Mouse (Mus musculus) frontal cortex, postnatal 10 days (tissue): Measurements from ENCODE around the gene Coro1b.
"Not testable (repeated sequence)": the region's sequence is repeated elsewhere in the genome, so short reads cannot be mapped to it uniquely, and the experiment has no call there.

ENCODE experiments used
- DNase-seq, 2 experiments: peaks; one replicate each; pipeline ENCODE4 v3.0.0; 2022; ENCODE audit warnings: low spot score in 2 of 2, mixed read lengths in 1 of 2

The Coro1b gene

GRCm38 (mm10) chr19:4120496-4120895 is 27.9 kb upstream of the Coro1b start:
- no peak for DNase-seq

GRCm38 (mm10) chr19:4121097-4121805 is 27.2 kb upstream of the Coro1b start:
- peak; percentile 96 to 97 for DNase-seq

GRCm38 (mm10) chr19:4121896-4122295 is 26.5 kb upstream of the Coro1b start:
- DNase-seq: not testable (repeated sequence)

- DNase-seq: no peak
These were observed 25.7 kb upstream of the Coro1b start for GRCm38 (mm10) chr19:4122411-4123370.

GRCm38 (mm10) chr19:4124432-4124831 is 24.0 kb upstream of the Coro1b start:
- DNase-seq: no peak

- not testable (repeated sequence) for DNase-seq
These were observed 23.2 kb upstream of the Coro1b start for GRCm38 (mm10) chr19:4125268-4125667.

- DNase-seq: peak; percentile 98
These were observed 22.4 kb upstream of the Coro1b start, which contains the start of gene Aip for GRCm38 (mm10) chr19:4125741-4126696. Gene Aip, minus strand, starts transcription at chr19:4125858.

- DNase-seq: no peak
These were observed 21.5 kb upstream of the Coro1b start for GRCm38 (mm10) chr19:4126759-4127495.

- no peak for DNase-seq
These were observed 19.0 kb upstream of the Coro1b start for GRCm38 (mm10) chr19:4129462-4129861.

- DNase-seq: no peak
These were observed 18.3 kb upstream of the Coro1b start for GRCm38 (mm10) chr19:4130106-4130505.

- DNase-seq: no peak
These were observed 17.3 kb upstream of the Coro1b start for GRCm38 (mm10) chr19:4131075-4131474.

GRCm38 (mm10) chr19:4131768-4132167 is 16.7 kb upstream of the Coro1b start:
- no peak for DNase-seq

GRCm38 (mm10) chr19:4134354-4134753 is 14.1 kb upstream of the Coro1b start:
- no peak for DNase-seq

- not testable (repeated sequence) for DNase-seq
These were observed 13.0 kb upstream of the Coro1b start for GRCm38 (mm10) chr19:4135229-4135962.

GRCm38 (mm10) chr19:4135963-4136345 is 12.5 kb upstream of the Coro1b start:
- DNase-seq: not testable (repeated sequence)

- DNase-seq: no peak
These were observed 12.0 kb upstream of the Coro1b start for GRCm38 (mm10) chr19:4136463-4136862.

- DNase-seq: no peak
These were observed 10.5 kb upstream of the Coro1b start for GRCm38 (mm10) chr19:4137913-4138312.

- no peak for DNase-seq
These were observed 9.0 kb upstream of the Coro1b start, which contains the start of gene Gpr152 for GRCm38 (mm10) chr19:4139446-4139845. Gene Gpr152, plus strand, starts transcription at chr19:4139787.

GRCm38 (mm10) chr19:4140147-4140546 is 8.3 kb upstream of the Coro1b start:
- no peak for DNase-seq
